Mouse (Mus musculus) kidney, embryonic 16.5 days (tissue): ENCODE results near the gene Tmcc3. TPM values are rescaled to one million over a fixed set of nuclear protein-coding genes. Genes with fewer than 3 reads are reported as not detected.
A peak's percentile ranks its signal among the peaks of the same experiment; 100 is the strongest.

Experiments used
- ATAC-seq: fragments of 200-750 bp; cut with Nextera tagmentation; 2 replicates; pipeline ENCODE4 v1.8.0; 2017; ENCODE audit warnings: moderate TSS enrichment; ENCODE audit not compliant: low FRiP score, low TSS enrichment
- H3K27ac ChIP-seq: fragments of 300-500 bp; sonication (generic); 2 replicates; pipeline ENCODE4 v1.5.1; 2014; ENCODE audit warnings: low read length
- H3K27me3 ChIP-seq: fragments of 300-500 bp; sonication (generic); 2 replicates; pipeline ENCODE4 v1.6.1; 2014; ENCODE audit warnings: low read length, control low read depth, mixed read lengths; ENCODE audit not compliant: insufficient read depth
- H3K36me3 ChIP-seq: fragments of 300-500 bp; sonication (generic); 2 replicates; pipeline ENCODE4 v1.6.1; 2014; ENCODE audit warnings: low read length, control low read depth, mixed read lengths; ENCODE audit not compliant: insufficient read depth
- H3K4me1 ChIP-seq: fragments of 300-500 bp; sonication (generic); 2 replicates; pipeline ENCODE4 v1.6.1; 2014; ENCODE audit warnings: low read length, control low read depth, mixed read lengths; ENCODE audit not compliant: insufficient read depth
- H3K4me2 ChIP-seq: fragments of 300-500 bp; sonication (generic); replicated peaks from 2 replicates; pipeline ENCODE4 v1.6.1; 2014; ENCODE audit warnings: low read depth, low read length
- H3K4me3 ChIP-seq: fragments of 300-500 bp; sonication (generic); 2 replicates; pipeline ENCODE4 v1.5.1; 2014; ENCODE audit warnings: mild to moderate bottlenecking, low read length
- H3K9ac ChIP-seq: fragments of 300-500 bp; sonication (generic); replicated peaks from 2 replicates; pipeline ENCODE4 v1.6.1; 2014; ENCODE audit warnings: low read length
- H3K9me3 ChIP-seq: fragments of 300-500 bp; sonication (generic); 2 replicates; pipeline ENCODE4 v1.6.1; 2016; ENCODE audit warnings: low read length, control low read depth
- WGBS: fragments of 180-500 bp; shearing (Covaris S2); extraction: QIAGEN DNeasy Blood & Tissue Kit; methylation state at CpG from one replicate; pipeline ENCODE4 v1.1.7; 2014; 5-methylcytosine and 5-hydroxymethylcytosine counted together
- polyA plus RNA-seq: library from polyadenylated mRNA; unstranded; fragments of >200 nt; fragmentation: Nextera tagmentation; extraction: Ambion mirVana; gene quantifications from 2 replicates; pipeline ENCODE4 v1.2.1, GENCODE M21; 2015

Gene Tmcc3
- polyA plus RNA-seq, 1 experiment from 2014 or later, result 8.0 TPM

GRCm38 (mm10) chr10:94558826-94559225 lies 247.1 kb downstream of the Tmcc3 start:
- H3K4me3 ChIP-seq, result no peak overlapping the region
- no peaks in the 10 kb centered on the region for H3K36me3 ChIP-seq
- H3K27me3 ChIP-seq, result no peaks in the 10 kb centered on the region
- peaks cover 18% of the 10 kb centered on the region for H3K4me1 ChIP-seq
- no peak overlapping the region for H3K4me2 ChIP-seq
- no peak overlapping the region; the same call in 1 of the 2 replicates for H3K27ac ChIP-seq
- no peak overlapping the region for H3K9ac ChIP-seq
- no peak for ATAC-seq
- no peaks in the 10 kb centered on the region for H3K9me3 ChIP-seq
- WGBS, result 62% methylated on average over 7 of the region's 7 CpGs

GRCm38 (mm10) chr10:94561351-94561750 lies 249.6 kb downstream of the Tmcc3 start:
- Histone ChIP-seq H3K4me1 (peaks cover 30% of the 10 kb centered on the region), H3K9ac (no peak overlapping the region), H3K9me3 (no peaks in the 10 kb centered on the region), H3K27me3 (no peaks in the 10 kb centered on the region), H3K36me3 (no peaks in the 10 kb centered on the region), H3K27ac (no peak overlapping the region), H3K4me2 (no peak overlapping the region), H3K4me3 (no peak overlapping the region)
- 52% methylated on average over 7 of the region's 7 CpGs for WGBS
- no peak for ATAC-seq

GRCm38 (mm10) chr10:94562188-94562587 lies 250.4 kb downstream of the Tmcc3 start:
- Histone ChIP-seq H3K9ac (no peak overlapping the region), H3K4me1 (peaks cover 35% of the 10 kb centered on the region), H3K9me3 (no peaks in the 10 kb centered on the region), H3K4me3 (no peak overlapping the region), H3K4me2 (no peak overlapping the region), H3K27ac (no peak overlapping the region), H3K36me3 (no peaks in the 10 kb centered on the region), H3K27me3 (no peaks in the 10 kb centered on the region)
- 25% methylated on average over 1 of the region's 1 CpGs for WGBS
- no peak for ATAC-seq

DNA sequence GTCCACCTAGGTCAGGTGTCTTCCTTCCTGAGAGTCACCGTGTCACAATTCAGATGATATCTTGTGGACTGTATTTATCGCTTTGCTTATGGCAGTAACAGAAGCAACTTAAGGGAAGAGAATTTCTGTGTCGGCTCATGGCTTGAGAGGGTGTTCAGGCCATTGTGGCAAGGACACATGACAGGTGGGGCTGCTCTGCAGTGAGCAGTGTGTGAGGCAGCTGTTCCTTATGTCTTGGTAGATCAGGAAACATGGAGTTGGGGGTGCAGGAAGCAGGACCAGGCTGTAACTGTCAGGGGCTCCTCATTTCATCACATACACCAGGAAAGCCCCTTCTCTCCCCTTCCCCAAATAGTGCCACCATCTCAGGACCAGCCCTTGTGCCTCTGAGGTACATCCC lies 251.2 kb downstream of the Tmcc3 start:
- no peak for ATAC-seq
- Histone ChIP-seq H3K4me2 (no peak overlapping the region), H3K27ac (no peak overlapping the region), H3K36me3 (no peaks in the 10 kb centered on the region), H3K27me3 (no peaks in the 10 kb centered on the region), H3K9me3 (no peaks in the 10 kb centered on the region), H3K4me1 (peaks cover 27% of the 10 kb centered on the region), H3K4me3 (no peak overlapping the region), H3K9ac (no peak overlapping the region)
- WGBS, result 88% methylated on average over 3 of the region's 3 CpGs

DNA sequence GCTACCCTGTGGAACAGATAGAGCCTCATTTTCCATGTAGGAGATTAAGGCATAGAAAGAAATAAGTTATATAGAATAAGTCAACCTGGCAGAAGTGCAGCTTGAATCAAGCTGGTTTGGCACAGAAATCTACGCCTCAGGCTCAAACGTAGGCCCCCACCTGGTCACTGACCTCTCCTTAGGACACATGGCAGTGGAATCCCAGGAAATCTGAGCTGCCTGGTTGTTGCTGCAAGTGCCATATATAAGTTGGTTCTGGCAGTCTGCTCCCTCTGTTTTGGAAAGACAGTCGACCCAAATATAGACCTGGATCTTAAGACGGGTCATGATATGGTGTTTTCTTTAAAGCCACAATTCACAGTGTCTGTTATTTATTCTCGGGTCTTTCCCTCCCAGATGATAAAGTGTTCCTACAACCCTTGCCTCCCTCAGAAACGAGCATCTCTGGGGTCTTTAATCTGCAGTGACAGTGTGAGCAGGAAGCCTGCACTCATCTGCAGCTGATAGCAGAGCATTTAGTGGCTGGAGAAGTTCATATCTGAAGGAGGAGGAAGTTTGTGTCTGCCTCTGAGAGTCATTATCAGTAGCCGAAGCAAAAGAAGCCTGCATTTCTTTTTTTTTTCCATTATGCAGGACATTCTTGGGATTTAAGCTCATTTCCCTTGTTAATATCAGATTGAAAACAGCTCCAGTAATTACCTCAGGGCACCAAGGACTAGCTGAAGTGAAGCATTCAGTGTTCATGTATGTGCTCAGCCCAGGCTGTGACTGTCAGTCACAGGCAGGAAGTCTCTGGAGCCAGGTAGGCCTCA lies 253.9 kb downstream of the Tmcc3 start:
- peaks cover 18% of the 10 kb centered on the region for H3K4me1 ChIP-seq
- no peak for ATAC-seq
- H3K9ac ChIP-seq, result no peak overlapping the region
- H3K27ac ChIP-seq, result peak overlapping the region; percentile 50; the same call in 1 of the 2 replicates
- H3K9me3 ChIP-seq, result no peaks in the 10 kb centered on the region
- H3K4me3 ChIP-seq, result no peak overlapping the region
- H3K4me2 ChIP-seq, result no peak overlapping the region
- no peaks in the 10 kb centered on the region for H3K36me3 ChIP-seq
- 26% methylated on average over 7 of the region's 7 CpGs for WGBS
- H3K27me3 ChIP-seq, result no peaks in the 10 kb centered on the region

DNA sequence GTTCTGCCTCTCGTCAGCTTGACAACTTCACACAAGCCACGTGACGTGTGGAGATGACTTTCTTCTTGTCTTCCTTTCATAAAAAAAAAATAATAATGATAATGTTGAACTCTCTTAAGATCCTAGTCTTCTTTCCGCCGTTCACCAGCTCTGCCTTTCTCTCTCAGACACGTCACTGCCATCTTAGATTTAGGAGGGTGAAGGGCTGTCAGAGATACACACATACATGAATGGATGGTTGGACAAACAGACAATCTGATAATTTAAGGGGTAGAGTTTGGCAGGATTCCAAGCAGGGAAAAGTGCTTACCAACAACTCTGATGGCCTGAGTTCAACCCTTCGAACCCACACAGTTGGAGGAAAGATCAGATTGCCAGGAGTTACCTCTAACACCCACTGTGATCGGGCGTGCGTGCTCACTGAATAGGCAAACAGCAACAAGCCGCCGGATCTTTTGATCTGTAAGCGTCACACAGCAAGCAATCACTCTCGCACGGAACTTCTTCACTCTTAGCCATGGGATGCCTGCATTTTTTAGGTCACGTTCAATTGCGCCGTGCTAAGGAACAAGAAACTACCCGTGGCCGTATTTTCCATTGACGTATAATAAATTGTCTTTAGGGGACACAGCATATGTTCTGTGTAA lies 254.6 kb downstream of the Tmcc3 start:
- Histone ChIP-seq H3K4me1 (peaks cover 18% of the 10 kb centered on the region), H3K4me2 (no peak overlapping the region), H3K27me3 (no peaks in the 10 kb centered on the region), H3K9ac (no peak overlapping the region), H3K9me3 (no peaks in the 10 kb centered on the region), H3K36me3 (no peaks in the 10 kb centered on the region), H3K4me3 (no peak overlapping the region), H3K27ac (peak overlapping the region; percentile 50; the same call in 1 of the 2 replicates)
- ATAC-seq, result no peak
- WGBS, result 40% methylated on average over 21 of the region's 21 CpGs

DNA sequence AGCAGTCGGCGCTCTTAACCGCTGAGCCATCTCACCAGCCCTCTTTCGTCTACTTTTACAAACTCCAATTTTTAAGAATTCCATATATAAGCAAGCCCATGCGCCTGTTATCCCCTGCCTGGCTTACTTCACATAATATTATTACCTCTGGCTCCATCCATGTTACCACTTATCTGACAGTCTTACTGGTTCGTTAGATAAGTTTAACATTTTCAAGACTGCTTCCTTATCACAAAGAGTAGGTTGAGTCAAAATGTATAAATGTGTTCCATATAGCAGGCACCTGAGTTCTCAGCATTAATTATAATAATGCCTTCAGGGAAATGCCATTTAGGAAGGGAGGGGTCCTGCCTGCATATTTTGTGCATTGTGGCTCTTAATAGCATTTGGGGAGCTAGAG lies 255.5 kb downstream of the Tmcc3 start:
- H3K4me2 ChIP-seq, result no peak overlapping the region
- no peak for ATAC-seq
- no peak overlapping the region for H3K27ac ChIP-seq
- peaks cover 18% of the 10 kb centered on the region for H3K4me1 ChIP-seq
- 91% methylated on average over 6 of the region's 6 CpGs for WGBS
- no peaks in the 10 kb centered on the region for H3K27me3 ChIP-seq
- no peak overlapping the region for H3K9ac ChIP-seq
- no peaks in the 10 kb centered on the region for H3K36me3 ChIP-seq
- no peak overlapping the region for H3K4me3 ChIP-seq
- H3K9me3 ChIP-seq, result no peaks in the 10 kb centered on the region

DNA sequence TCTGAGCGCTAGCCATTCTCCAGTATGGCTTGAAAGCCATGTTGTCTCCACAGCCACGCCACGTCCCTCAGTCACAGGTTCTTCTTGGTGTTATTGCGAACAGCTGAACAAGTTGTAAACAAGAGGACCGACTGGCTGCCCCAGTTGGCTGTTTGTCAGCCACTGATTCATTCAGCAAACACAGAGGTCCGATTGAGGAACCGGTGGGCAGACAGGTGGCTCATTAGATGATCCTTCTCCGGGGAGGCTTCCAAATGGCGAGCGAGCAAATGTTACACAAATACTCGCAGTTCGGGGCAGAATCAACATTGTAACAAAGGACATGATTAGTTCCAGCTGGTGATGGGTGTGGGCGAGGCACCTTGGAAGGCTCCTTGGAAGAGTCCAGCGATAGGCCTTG lies 256.2 kb downstream of the Tmcc3 start:
- H3K4me3 ChIP-seq, result no peak overlapping the region
- H3K4me2 ChIP-seq, result no peak overlapping the region
- no peak for ATAC-seq
- no peak overlapping the region for H3K27ac ChIP-seq
- no peak overlapping the region for H3K9ac ChIP-seq
- H3K27me3 ChIP-seq, result no peaks in the 10 kb centered on the region
- no peaks in the 10 kb centered on the region for H3K9me3 ChIP-seq
- H3K36me3 ChIP-seq, result no peaks in the 10 kb centered on the region
- peaks cover 18% of the 10 kb centered on the region for H3K4me1 ChIP-seq
- 60% methylated on average over 14 of the region's 14 CpGs for WGBS

- H3K36me3 ChIP-seq, result no peaks in the 10 kb centered on the region
- no peak for ATAC-seq
- no peak overlapping the region for H3K27ac ChIP-seq
- WGBS, result 81% methylated on average over 7 of the region's 7 CpGs
- no peak overlapping the region for H3K4me2 ChIP-seq
- no peak overlapping the region for H3K9ac ChIP-seq
- no peaks in the 10 kb centered on the region for H3K27me3 ChIP-seq
- no peak overlapping the region for H3K4me3 ChIP-seq
- no peaks in the 10 kb centered on the region for H3K9me3 ChIP-seq
- peaks cover 18% of the 10 kb centered on the region for H3K4me1 ChIP-seq
These were observed 257.1 kb downstream of the Tmcc3 start for GRCm38 (mm10) chr10:94568867-94569266.

DNA sequence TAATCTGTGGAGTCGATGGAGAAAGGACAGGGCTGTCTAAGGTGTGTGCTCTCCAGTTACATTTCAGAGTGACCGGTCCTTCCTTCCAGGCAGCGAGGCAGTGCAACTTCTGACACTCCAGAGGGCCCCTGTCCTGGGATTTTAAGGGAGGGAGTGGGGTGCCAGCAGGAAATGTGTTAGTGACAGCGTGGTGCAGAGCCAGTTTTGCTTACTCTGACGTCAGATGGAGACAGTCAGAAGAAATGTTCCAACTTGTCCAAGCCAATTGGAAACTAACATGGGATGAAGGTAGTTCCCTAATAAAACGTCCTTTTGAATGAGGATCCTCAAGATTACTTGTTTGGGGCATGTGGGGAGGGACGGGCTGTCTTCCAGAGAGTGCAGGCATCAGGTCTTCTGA lies 258.0 kb downstream of the Tmcc3 start:
- H3K4me2 ChIP-seq, result no peak overlapping the region
- no peaks in the 10 kb centered on the region for H3K9me3 ChIP-seq
- no peak overlapping the region for H3K9ac ChIP-seq
- H3K4me3 ChIP-seq, result no peak overlapping the region
- ATAC-seq, result no peak
- H3K27me3 ChIP-seq, result no peaks in the 10 kb centered on the region
- no peak overlapping the region for H3K27ac ChIP-seq
- H3K4me1 ChIP-seq, result peaks cover 18% of the 10 kb centered on the region
- 61% methylated on average over 7 of the region's 7 CpGs for WGBS
- no peaks in the 10 kb centered on the region for H3K36me3 ChIP-seq
